ENCODE assay signal across 8 mouse cellular contexts in genomic region chr16:94568335-94569228, GRCm38 (mm10). TPM values are rescaled to one million over a fixed set of nuclear protein-coding genes. Genes with fewer than 3 reads are reported as not detected.
A peak's percentile ranks its signal among the peaks of the same experiment; 100 is the strongest.
DNase-seq lines count a peak whose midpoint lies in the region; ATAC-seq and TF ChIP-seq lines count a peak whose summit lies in the region.

No protein-coding gene starts in this region.

- peak overlapping the region; percentile 96 for H3K27ac ChIP-seq in kidney, adult 2 months (ENCODE audit: insufficient read depth, low read depth, low read length)
- peak overlapping the region; percentile 77 for H3K27ac ChIP-seq in ES-Bruce4 (ENCODE audit: insufficient read depth, low read length)
- peak overlapping the region; percentile 100 for H3K27ac ChIP-seq in limb, embryonic 11.5 days (replicated peaks; ENCODE audit: low read depth, low read length)
- peak overlapping the region; percentile 100 for H3K27ac ChIP-seq in midbrain, embryonic 15.5 days

- peak overlapping the region; percentile 57 for H3K4me2 ChIP-seq in limb, embryonic 11.5 days (ENCODE audit: low read depth, severe bottlenecking)
- H3K4me2 ChIP-seq in midbrain, embryonic 15.5 days = peak overlapping the region; percentile 48

- no peaks in the 10 kb centered on the region for H3K27me3 ChIP-seq in kidney, adult 2 months (replicated peaks; ENCODE audit: control insufficient read depth, insufficient read depth, low read length)
- no peaks in the 10 kb centered on the region for H3K27me3 ChIP-seq in ES-Bruce4 (ENCODE audit: control insufficient read depth, insufficient read depth, low read length, poor library complexity, severe bottlenecking)
- H3K27me3 ChIP-seq in limb, embryonic 11.5 days (ENCODE audit: control insufficient read depth, insufficient read depth, low read length) = no peaks in the 10 kb centered on the region
- no peaks in the 10 kb centered on the region for H3K27me3 ChIP-seq in midbrain, embryonic 15.5 days (replicated peaks)

- H3K36me3 ChIP-seq in kidney, adult 2 months (ENCODE audit: control insufficient read depth, insufficient read depth, low read length) = no peaks in the 10 kb centered on the region
- H3K36me3 ChIP-seq in ES-Bruce4 (ENCODE audit: control insufficient read depth, insufficient read depth, low read length, poor library complexity, severe bottlenecking) = no peaks in the 10 kb centered on the region
- H3K36me3 ChIP-seq in limb, embryonic 11.5 days (ENCODE audit: control insufficient read depth, insufficient read depth, low read length) = no peaks in the 10 kb centered on the region
- no peaks in the 10 kb centered on the region for H3K36me3 ChIP-seq in midbrain, embryonic 15.5 days (replicated peaks)

- peak overlapping the region; percentile 100 for H3K9ac ChIP-seq in ES-Bruce4 (ENCODE audit: low read depth, poor library complexity, severe bottlenecking)
- H3K9ac ChIP-seq in limb, embryonic 11.5 days (ENCODE audit: low read length) = peak overlapping the region; percentile 82
- H3K9ac ChIP-seq in midbrain, embryonic 15.5 days = peak overlapping the region; percentile 47

- peak; percentile 29 for ATAC-seq in granulocyte monocyte progenitor cell, adult 5-6 weeks (replicated peaks; ENCODE audit: poor library complexity, severe bottlenecking)
- ATAC-seq in limb, embryonic 11.5 days (ENCODE audit: insufficient number of reproducible peaks, low FRiP score, low TSS enrichment, low read depth) = peak; percentile 79
- ATAC-seq in midbrain, embryonic 15.5 days (replicated peaks) = peak; percentile 80

- H3K4me1 ChIP-seq in kidney, adult 2 months (ENCODE audit: control insufficient read depth, insufficient read depth, low read length) = peaks cover 13% of the 10 kb centered on the region
- no peaks in the 10 kb centered on the region for H3K4me1 ChIP-seq in ES-Bruce4 (ENCODE audit: control insufficient read depth, insufficient read depth, low read length)
- H3K4me1 ChIP-seq in limb, embryonic 11.5 days (ENCODE audit: control insufficient read depth, insufficient read depth, low read length) = 0 out of 2 replicates have a peak, but pooled peaks cover 4% of the 10 kb centered on the region
- peaks cover 24% of the 10 kb centered on the region for H3K4me1 ChIP-seq in midbrain, embryonic 15.5 days

- 3% methylated on average over 53 of the region's 53 CpGs for WGBS in kidney, adult 2 months
- 3% methylated on average over 53 of the region's 53 CpGs for WGBS in limb, embryonic 11.5 days
- 2% methylated on average over 49 of the region's 53 CpGs for WGBS in midbrain, embryonic 15.5 days

- H3K4me3 ChIP-seq in kidney, adult 2 months (ENCODE audit: insufficient read depth, low read depth, low read length) = peak overlapping the region; percentile 63
- H3K4me3 ChIP-seq in ES-Bruce4 (ENCODE audit: low read depth, low read length) = peak overlapping the region; percentile 58
- peak overlapping the region; percentile 99 for H3K4me3 ChIP-seq in limb, embryonic 11.5 days (ENCODE audit: low read depth, low read length)
- peak overlapping the region; percentile 63 for H3K4me3 ChIP-seq in midbrain, embryonic 15.5 days

- peak; percentile 90 for DNase-seq in kidney, adult 2 months
- no peak for DNase-seq in kidney, postnatal 4 days
- peak; percentile 89 for DNase-seq in cerebellum, adult 9-11 months
- peak; percentile 85 for DNase-seq in limb, embryonic 11.5 days (ENCODE audit: low spot score)
- no peak for DNase-seq in thymus, postnatal 14 days

- TF ChIP-seq POLR2A in kidney, adult 2 months (IDR thresholded peaks at IDR 0.05; ENCODE audit: low read depth, low read length) = peak; percentile 39
- no peak for TF ChIP-seq POLR2A in ES-Bruce4 (IDR thresholded peaks at IDR 0.05; ENCODE audit: insufficient read depth, low read length)

- no peaks in the 10 kb centered on the region for H3K9me3 ChIP-seq in ES-Bruce4 (replicated peaks; ENCODE audit: control insufficient read depth, insufficient read depth, low read length, poor library complexity, severe bottlenecking)
- H3K9me3 ChIP-seq in limb, embryonic 11.5 days (ENCODE audit: control insufficient read depth, low read length) = no peaks in the 10 kb centered on the region
- H3K9me3 ChIP-seq in midbrain, embryonic 15.5 days = no peaks in the 10 kb centered on the region

- no peak for TF ChIP-seq EP300 in ES-Bruce4 (IDR thresholded peaks at IDR 0.05; ENCODE audit: insufficient read depth, low read depth, low read length)

- TF ChIP-seq CTCF in kidney, adult 2 months (conservative IDR thresholded peaks at IDR 0.05; ENCODE audit: insufficient read depth, insufficient read length, low read depth, low read length) = no peak
- TF ChIP-seq CTCF in ES-Bruce4 (IDR thresholded peaks at IDR 0.05; ENCODE audit: low read depth, low read length) = no peak

RNA-seq across cellular contexts. Expression of gene Dyrk1a, which starts 1.2 kb away (rescaled TPM):
- polyA plus RNA-seq in kidney, adult 2 months (2012; rRNA removed) = 25.5 and 27.2 TPM in 2 replicates
- 52.1 and 56.3 TPM in 2 replicates for polyA plus RNA-seq in ES-Bruce4 (2011; ENCODE audit: insufficient read depth, insufficient read length, low read depth, missing spikeins)
- 35.6 and 60.1 TPM in 2 replicates for total RNA-seq in granulocyte monocyte progenitor cell, adult 5-6 weeks (2014; fragmentation: Nextera tagmentation)
- 61.1 and 64.9 TPM in 2 replicates for total RNA-seq in granulocyte monocyte progenitor cell, adult 5-6 weeks (2017)
- polyA plus RNA-seq in limb, embryonic 11.5 days (2014; fragmentation: Nextera tagmentation; extraction: Ambion mirVana) = 12.1 and 13.4 TPM in 2 replicates
- 11.1 and 11.7 TPM in 2 replicates for polyA plus RNA-seq in midbrain, embryonic 15.5 days (2015; fragmentation: Nextera tagmentation; extraction: Ambion mirVana)

RNA-seq across cellular contexts. Expression of gene Vps26c, which starts 42.0 kb away (rescaled TPM):
- polyA plus RNA-seq in kidney, adult 2 months (2012; rRNA removed) = 31.4 and 34.8 TPM in 2 replicates
- 38.9 and 39.5 TPM in 2 replicates for polyA plus RNA-seq in ES-Bruce4 (2011; ENCODE audit: insufficient read depth, insufficient read length, low read depth, missing spikeins)
- total RNA-seq in granulocyte monocyte progenitor cell, adult 5-6 weeks (2014; fragmentation: Nextera tagmentation) = 19.9 and 25.3 TPM in 2 replicates
- total RNA-seq in granulocyte monocyte progenitor cell, adult 5-6 weeks (2017) = 27.4 and 32.7 TPM in 2 replicates
- 49.3 and 51.7 TPM in 2 replicates for polyA plus RNA-seq in limb, embryonic 11.5 days (2014; fragmentation: Nextera tagmentation; extraction: Ambion mirVana)
- 79.8 and 91.8 TPM in 2 replicates for polyA plus RNA-seq in midbrain, embryonic 15.5 days (2015; fragmentation: Nextera tagmentation; extraction: Ambion mirVana)

Comparison
In these comparisons a context has a peak if more than half of its experiments do, and no peak if none do; other contexts are left out.
1. DNase-seq: peak in kidney, adult 2 months (single experiment), cerebellum, adult 9-11 months (single experiment) and limb, embryonic 11.5 days (single experiment); none in kidney, postnatal 4 days (0 of 2) and thymus, postnatal 14 days (single experiment).
2. H3K9ac ChIP-seq: peak in every context shown above with its lines; median percentile 100 in ES-Bruce4; 82 in limb, embryonic 11.5 days; 47 in midbrain, embryonic 15.5 days.
3. ATAC-seq: peak in every context shown above with its lines; median percentile 80 in midbrain, embryonic 15.5 days; 79 in limb, embryonic 11.5 days; 29 in granulocyte monocyte progenitor cell, adult 5-6 weeks.
4. Peak in every context shown above with its lines, with median percentiles within 50 percentile points of each other: H3K27ac ChIP-seq and H3K4me3 ChIP-seq.